Mouse (Mus musculus): ENCODE data around the gene Psmd5. TPM values are rescaled to one million over a fixed set of nuclear protein-coding genes. Genes with fewer than 3 reads are reported as not detected.
"Not testable (repeated sequence)": the region's sequence is repeated elsewhere in the genome, so short reads cannot be mapped to it uniquely, and the experiment has no call there.

The Psmd5 gene
- total RNA-seq, 1 experiment from 2014 or later: 33.4 TPM

DNA sequence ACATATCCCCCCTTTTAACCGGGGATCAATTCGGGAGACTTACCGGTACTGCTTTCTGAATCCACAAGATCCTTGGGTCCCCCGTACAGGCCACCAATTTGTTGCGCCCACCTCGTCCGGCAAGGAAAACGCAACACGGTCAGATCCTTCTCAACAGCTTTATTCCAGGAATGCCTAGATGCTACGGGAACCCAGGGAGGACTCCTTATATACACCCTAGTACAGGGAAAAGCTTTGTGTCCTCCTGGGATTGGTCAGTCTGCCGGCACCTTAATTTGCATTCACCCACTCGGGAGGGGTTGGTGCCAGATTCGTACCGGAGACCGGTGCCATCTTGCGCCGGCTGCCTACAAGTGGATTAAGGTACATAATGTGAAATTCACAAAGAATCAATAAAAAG lies 41.1 kb downstream of the Psmd5 start:
- no peak for ATAC-seq (replicated peaks; ENCODE audit: insufficient number of reproducible peaks, low FRiP score, low TSS enrichment, poor library complexity, severe bottlenecking)

DNA sequence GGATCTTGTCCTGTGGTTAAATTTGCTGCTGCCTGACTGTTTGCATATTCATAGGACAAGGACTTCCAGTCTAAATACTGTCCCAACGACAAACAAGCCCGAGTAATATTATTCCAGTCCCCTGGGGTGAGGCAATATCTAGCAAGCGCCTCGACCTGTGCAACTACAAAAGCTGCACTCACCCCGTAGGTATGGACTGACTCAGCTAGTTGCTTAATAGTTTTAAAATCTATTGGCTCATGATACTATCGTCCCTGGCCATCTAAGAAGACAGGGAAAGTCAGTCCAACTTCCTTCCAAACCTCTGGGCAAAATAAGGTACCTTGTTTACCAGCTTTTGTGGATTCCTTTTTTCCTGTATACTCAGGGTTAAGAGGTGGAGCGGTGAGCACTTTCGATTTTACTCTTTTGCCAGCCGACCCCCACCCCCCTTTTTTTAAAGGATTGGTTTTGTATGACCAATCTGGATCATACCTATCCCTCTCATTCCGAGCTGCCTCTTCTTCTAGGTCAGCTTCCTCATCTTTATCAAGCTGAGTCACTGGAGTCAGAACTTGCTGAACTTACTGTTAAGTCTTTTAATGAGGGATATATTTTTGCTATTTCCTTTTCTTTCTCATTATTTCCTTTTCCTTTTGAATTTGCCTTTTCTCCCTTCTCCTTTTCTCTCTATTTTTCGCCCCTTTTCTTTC lies 41.9 kb downstream of the Psmd5 start, which contains the start of gene Gm34653:
Gene Gm34653, plus strand, starts transcription at position 242 of the 692 bp plus-strand sequence.
- not testable (repeated sequence) for ATAC-seq (replicated peaks; ENCODE audit: insufficient number of reproducible peaks, low FRiP score, low TSS enrichment, poor library complexity, severe bottlenecking)

DNA sequence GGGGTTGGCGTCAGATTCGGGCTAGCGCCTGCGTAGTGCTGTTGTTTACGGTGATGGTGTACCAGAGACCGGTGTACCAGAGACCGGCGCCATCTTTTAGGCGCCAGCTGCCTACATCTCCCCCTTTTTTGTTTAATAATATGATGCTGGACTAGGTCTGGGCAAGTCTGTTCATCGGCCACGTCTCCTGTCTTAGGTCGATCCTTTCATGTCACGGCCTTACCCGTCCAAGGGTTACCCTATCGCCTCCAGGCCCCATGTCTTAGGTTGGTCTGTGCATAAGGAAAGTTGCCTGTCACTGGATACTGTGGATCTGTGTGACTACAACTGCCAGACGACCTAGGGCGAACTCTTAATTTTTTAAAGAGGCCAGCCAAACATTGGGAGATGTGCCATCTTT lies 44.7 kb downstream of the Psmd5 start:
- not testable (repeated sequence) for ATAC-seq (replicated peaks; ENCODE audit: insufficient number of reproducible peaks, low FRiP score, low TSS enrichment, poor library complexity, severe bottlenecking)

DNA sequence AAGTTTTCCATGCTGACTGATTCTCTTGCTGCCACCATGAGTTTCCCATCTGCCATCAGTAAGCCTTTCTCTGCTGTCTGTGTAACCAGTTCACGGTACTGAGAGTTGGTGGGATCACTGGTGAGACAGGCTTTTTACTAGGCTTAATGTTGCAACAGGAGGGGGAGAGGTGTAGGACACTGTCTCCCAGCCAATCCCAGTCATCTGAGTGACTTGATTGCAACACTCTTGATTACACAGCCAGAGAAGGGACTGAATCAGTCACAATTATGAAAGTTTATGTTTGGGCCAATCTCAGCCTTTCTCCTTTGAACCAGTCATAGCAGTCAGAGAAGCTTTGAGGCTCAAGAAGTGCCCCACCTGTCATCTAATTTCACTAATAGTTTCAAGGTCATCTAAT lies 46.7 kb downstream of the Psmd5 start:
- ATAC-seq (replicated peaks; ENCODE audit: insufficient number of reproducible peaks, low FRiP score, low TSS enrichment, poor library complexity, severe bottlenecking): no peak

DNA sequence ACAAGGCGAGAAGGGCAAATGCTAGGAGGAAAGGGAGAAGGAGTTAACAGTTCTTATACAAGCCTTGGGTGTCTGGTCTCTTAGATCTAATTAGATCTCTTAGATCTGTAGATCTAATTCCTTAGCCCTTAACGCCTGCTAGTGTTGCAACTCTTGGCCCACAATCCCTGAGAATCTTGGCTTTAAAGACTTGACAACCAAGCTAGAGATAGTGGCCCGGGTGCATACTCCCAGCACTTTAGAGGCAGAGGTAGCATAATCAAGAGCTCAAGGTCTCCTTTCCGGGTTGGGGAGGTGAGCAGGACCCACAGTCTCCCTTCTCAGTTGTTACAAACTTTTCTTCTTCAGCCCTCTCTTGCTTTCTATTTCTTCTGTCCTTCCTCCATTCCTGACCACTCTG lies 47.2 kb downstream of the Psmd5 start:
- ATAC-seq (replicated peaks; ENCODE audit: insufficient number of reproducible peaks, low FRiP score, low TSS enrichment, poor library complexity, severe bottlenecking): no peak

DNA sequence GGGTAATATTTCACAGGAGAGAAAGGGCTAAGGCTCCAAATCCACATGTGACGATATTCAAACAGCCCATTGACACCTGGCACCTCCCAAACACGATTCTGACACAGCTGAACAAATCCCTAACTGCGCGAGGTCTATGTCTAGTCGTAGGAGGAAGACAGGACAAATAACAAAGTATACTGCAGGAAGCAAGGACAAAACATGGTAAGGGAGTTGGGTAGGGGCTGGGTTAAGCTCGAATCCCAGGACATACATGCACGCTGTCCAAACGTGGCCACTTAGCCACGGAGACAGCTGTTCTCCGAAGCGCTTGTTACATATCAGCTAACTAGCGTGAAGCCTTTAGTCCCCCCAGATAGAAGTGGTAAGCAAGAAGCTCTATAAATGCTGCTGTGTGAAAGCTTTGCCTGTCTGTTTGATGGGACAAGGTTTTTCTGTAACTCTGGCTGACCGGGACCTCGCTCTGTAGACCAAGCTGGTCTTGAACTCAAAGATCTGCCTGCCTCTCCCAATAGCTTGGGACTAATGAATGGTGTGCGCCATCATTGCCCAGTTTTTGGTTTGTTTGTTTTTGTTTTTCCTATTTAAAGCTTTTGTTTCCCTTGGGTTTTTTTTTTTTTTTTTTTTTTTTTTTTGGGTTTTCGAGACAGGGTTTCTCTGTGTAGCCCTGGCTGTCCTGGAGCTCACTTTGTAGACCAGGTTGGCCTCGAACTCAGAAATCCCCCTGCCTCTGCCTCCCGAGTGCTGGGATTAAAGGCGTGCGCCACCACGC lies 48.1 kb downstream of the Psmd5 start:
- ATAC-seq (replicated peaks; ENCODE audit: insufficient number of reproducible peaks, low FRiP score, low TSS enrichment, poor library complexity, severe bottlenecking): 0 out of 2 replicates have a peak, but pooled peaks have one; percentile 19

DNA sequence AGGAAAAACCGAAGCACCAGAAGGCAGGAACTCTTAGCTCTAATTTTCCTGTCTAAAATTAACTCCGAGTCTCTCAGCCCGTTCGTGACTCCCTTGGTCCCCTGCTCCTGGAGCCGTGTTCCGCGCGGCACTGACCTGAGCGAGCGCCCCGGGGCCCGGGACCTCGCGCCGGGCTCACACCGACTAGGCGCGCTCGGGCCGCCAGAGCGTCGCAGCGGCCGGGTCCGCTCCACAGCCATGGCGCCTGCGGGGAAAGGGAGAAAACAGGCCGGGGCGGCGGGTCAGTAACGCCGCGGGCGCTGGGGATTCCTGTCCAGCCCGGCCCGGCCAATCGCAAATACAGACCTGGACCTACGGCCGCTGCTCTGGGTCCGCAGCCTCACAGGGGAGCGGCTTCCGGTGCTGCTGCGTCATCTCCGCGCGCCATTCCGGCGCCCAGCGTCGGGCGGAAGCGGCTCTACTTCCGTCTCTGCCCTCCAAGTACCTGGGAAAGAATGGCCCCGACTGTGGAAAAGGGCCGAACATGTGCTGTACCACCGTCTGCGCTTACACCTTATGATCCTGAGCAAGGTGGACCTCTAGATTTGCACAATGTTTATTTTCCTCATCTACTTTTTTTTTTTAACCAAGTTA lies 48.8 kb downstream of the Psmd5 start, which contains the start of gene Fbxw2:
Gene Fbxw2, minus strand, starts transcription at position 485 of the 633 bp plus-strand sequence.
- ATAC-seq (replicated peaks; ENCODE audit: insufficient number of reproducible peaks, low FRiP score, low TSS enrichment, poor library complexity, severe bottlenecking): peak; percentile 92

DNA sequence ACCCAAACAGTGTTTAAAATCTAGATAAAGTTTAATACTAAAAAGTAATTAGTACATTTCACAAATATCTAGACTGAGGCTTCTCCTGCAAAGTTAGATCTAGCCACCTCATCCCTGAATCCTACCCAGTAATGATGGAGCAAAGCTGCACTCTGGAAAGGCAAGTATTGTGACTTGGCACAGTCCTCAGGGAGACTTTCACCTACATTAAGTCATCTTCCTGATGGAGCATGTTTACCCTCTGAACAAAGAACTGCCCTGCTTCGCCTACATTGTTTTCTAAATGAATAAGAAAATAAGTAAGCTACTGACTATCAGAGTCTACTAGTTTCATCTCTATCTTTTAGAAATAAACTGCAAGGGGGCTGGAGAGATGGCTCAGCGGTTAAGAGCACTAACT lies 56.3 kb downstream of the Psmd5 start:
- ATAC-seq (replicated peaks; ENCODE audit: insufficient number of reproducible peaks, low FRiP score, low TSS enrichment, poor library complexity, severe bottlenecking): no peak

DNA sequence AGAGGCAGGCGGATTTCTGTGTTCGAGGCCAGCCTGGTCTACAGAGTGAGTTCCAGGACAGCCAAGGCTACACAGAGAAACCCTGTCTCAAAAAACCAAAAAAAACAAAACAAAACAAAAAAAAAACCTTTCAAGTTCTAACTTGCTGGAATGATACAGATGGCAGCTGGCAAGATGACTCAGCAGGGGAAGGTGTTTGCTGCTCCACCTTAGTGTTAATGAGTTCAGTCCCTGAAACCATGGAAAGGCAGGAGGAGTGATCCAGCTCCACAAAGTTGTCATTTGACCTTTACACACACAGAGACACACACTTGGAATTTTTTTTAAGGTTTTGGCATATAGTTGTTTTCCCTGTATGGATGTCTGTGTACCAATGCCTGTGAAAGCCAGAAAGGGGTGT lies 58.9 kb downstream of the Psmd5 start:
- ATAC-seq (replicated peaks; ENCODE audit: insufficient number of reproducible peaks, low FRiP score, low TSS enrichment, poor library complexity, severe bottlenecking): not testable (repeated sequence)

DNA sequence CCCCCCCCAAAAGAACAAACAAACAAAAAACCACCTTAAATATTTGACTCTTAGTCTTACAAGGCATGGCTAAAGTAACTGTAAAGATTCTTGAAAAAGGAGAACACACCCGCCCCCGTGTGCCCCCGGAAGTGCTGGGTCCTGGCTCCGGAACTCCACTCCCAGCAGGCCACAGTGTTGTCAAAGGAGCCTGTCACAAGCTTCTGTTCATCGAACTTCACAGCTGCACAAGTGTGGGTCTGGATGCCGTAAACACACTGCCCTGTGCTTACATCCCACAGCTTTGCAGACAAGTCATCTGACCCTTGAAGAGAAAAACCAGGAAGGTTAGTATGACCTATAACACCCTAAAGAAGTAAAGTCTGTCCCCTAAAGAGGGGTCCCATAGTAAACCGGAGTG lies 62.1 kb downstream of the Psmd5 start:
- no peak for ATAC-seq (replicated peaks; ENCODE audit: insufficient number of reproducible peaks, low FRiP score, low TSS enrichment, poor library complexity, severe bottlenecking)

DNA sequence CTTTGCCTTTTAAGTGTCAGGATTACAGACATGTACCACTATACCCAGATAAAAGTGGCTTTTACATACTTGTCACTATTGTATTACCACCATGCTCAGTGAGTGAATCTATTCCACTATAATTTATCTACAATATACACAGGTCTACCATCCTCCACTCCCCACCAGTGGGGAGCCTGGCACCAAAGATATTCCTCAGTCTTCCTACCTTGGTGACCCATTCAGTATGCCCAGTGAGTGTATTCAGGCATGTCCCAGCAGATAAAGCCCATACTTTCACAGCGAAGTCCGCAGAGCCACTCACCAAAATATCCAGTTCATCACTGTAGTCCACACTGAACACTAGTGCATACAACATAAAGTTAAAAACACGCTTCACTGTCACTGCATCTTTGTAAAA lies 64.0 kb downstream of the Psmd5 start:
- no peak for ATAC-seq (replicated peaks; ENCODE audit: insufficient number of reproducible peaks, low FRiP score, low TSS enrichment, poor library complexity, severe bottlenecking)

DNA sequence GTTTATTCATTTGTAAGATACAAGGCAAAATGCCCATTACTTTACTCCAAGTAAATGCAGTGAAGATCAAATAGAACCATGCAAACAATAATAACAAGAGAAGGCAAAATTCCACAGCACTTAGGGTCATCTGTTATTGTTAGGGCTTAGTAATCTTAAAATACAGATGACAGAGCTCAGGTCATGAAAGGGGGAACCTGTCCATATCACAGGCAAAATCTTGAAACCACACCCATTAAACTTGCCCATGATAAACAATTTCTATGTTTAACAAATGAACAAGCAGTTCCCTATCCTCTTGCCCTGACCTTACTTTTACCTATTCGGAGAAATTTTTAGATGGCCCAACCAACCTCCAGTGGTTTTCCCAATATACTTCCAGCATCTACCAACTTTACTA lies 65.2 kb downstream of the Psmd5 start:
- ATAC-seq (replicated peaks; ENCODE audit: insufficient number of reproducible peaks, low FRiP score, low TSS enrichment, poor library complexity, severe bottlenecking): no peak

DNA sequence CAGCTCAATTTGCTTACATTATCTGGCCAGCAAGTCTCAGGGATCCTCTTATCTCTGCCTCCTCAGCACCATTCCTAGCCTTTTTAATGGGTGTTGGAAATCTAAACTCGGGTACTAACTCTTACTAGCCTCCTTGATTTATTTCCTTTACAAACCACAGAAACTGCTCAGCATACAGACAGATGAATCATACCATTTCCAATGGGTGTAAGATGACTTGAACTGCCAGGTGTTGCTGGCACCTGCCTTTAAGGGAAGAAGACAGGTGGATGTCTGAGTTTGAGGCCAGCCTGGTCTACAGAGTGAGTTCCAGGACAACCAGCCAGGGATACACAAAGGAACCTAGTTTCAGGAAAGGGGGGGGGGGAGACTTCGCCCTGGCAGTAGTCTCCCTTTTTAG lies 66.7 kb downstream of the Psmd5 start:
- no peak for ATAC-seq (replicated peaks; ENCODE audit: insufficient number of reproducible peaks, low FRiP score, low TSS enrichment, poor library complexity, severe bottlenecking)

DNA sequence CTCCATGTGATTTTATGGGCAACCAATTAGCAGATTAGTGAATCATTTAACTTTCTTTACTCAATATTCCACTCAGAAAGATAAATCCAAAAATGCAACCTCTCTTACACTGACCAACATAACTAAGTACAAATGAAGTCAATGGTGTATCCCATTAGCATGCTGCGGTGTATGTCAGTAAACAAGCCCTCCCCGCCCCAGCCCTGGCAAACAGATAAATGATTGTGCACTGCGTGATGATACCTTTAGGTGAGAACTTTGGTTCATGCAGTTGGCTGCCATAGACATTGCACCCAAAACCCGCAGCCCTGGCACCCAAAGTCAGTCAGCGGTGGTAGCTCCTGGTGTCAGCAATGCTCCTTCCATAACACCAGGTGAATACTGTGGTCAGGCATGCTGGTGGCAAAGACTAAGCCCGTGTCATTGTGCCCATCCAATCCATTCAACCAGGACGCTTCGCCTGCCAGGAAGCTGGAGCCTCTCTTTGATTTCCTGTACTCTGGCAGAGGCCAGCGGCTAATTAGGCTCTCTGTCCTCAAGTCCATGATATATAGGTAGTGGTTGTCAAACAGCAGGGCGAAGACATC lies 69.3 kb downstream of the Psmd5 start:
- no peak for ATAC-seq (replicated peaks; ENCODE audit: insufficient number of reproducible peaks, low FRiP score, low TSS enrichment, poor library complexity, severe bottlenecking)

DNA sequence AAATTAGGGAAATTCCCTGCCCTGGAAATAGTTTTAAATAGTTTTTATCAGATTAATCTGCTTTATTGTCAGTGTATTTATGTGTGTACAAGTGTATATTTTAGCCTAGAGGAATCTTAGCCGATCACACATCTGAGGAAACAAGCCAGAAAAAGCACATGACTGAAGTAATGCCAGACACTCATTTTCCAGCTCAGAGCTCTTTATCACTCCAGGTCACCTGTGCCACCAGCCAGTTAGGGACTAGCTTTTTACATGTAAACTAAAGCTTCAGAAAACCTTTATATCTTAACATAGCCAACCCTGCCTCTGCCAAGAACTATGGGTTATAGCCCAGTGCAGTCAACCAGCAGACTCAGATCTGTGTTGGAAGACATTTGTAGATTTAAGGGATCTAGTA lies 70.0 kb downstream of the Psmd5 start:
- no peak for ATAC-seq (replicated peaks; ENCODE audit: insufficient number of reproducible peaks, low FRiP score, low TSS enrichment, poor library complexity, severe bottlenecking)

DNA sequence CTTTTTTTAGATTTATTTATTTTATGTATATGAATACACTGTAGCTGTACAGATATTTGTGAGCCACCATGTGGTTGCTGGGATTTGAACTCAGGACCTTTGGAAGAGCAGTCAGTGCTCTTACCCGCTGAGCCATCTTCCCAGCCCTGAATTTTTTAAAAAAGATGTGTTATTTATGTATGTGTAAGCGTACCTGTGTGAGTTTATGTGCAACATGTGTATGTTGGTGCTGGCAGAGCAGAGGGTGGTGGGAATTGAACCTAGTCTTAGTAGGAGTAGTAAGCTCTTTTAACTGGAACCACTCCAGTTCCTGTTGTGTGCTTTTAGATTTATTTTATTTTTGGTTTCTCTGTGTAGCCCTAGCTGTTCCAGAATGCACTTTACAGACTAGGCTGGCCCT lies 70.6 kb downstream of the Psmd5 start:
- no peak for ATAC-seq (replicated peaks; ENCODE audit: insufficient number of reproducible peaks, low FRiP score, low TSS enrichment, poor library complexity, severe bottlenecking)

DNA sequence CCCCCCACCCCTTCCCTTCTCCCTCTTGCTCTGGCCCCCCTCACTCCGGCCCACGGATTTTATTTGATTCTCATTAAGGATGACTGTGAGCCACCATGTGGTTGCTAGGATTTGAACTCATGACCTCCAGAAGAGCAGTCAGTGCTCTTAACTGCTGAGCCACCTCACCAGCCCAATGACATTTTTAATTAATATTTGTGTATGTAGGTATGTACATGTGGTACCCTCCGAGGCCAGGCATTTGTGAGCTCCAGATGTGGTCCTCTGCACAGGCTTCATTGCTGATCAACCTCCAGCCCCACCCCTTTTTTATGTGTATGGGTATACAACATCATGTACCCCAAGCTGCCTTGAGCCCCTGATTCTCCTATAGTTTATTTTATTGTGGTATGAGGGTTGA lies 71.0 kb downstream of the Psmd5 start:
- ATAC-seq (replicated peaks; ENCODE audit: insufficient number of reproducible peaks, low FRiP score, low TSS enrichment, poor library complexity, severe bottlenecking): no peak

DNA sequence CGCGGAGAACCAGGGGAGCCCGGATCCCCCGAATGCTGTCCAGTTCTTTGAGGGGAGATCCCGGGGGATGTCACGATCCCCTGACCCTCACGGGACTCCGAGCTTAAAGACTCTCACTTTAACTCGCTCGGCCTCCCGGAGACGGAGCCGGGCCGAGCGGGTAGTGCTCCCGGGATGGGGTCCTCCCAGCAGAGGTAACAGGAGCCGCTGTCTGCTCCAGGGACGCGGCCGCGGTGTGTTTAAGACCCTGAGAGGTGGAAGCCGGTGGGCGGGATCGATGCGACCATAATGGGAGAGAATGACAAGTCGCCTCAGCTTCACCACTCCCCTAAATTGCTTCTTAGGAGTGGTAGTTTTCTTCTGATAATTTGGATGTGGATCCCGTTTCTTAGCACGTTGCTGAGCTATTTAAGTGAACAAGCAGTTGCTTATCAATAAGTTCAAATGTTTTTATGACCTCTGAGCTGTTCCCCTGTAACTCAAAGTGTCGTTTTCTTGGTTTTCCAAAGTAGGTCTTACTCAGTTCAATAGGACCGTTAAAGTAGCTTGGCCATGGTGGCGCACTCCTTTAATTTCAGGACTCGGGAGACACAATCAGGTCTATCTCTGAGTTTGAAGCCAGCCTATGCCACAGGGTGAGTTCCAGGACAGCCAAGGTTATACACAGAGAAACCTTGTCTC lies 72.1 kb downstream of the Psmd5 start:
- peak; percentile 19 for ATAC-seq (replicated peaks; ENCODE audit: insufficient number of reproducible peaks, low FRiP score, low TSS enrichment, poor library complexity, severe bottlenecking)
